Mouse (Mus musculus) forebrain, embryonic 11.5 days (tissue): ENCODE results near the gene Slc35b2. TPM values are rescaled to one million over a fixed set of nuclear protein-coding genes. Genes with fewer than 3 reads are reported as not detected.
A peak's percentile ranks its signal among the peaks of the same experiment; 100 is the strongest.

ENCODE experiments used
- ATAC-seq: fragments of 200-750 bp; cut with Nextera tagmentation; replicated peaks from 2 replicates; pipeline ENCODE4 v1.8.0; 2017; ENCODE audit warnings: moderate TSS enrichment; ENCODE audit not compliant: low FRiP score
- DNase-seq: peaks from one replicate; pipeline ENCODE4 v3.0.0-alpha.2; 2017; ENCODE audit warnings: low spot score
- H3K27ac ChIP-seq: fragments of 300-500 bp; sonication (generic); 2 replicates; pipeline ENCODE4 v1.5.1; 2014; ENCODE audit warnings: low read depth, low read length
- H3K27me3 ChIP-seq: fragments of 300-500 bp; sonication (generic); 2 replicates; pipeline ENCODE4 v1.6.1; 2014; ENCODE audit warnings: mild to moderate bottlenecking, low read length, mixed read lengths; ENCODE audit not compliant: control insufficient read depth, insufficient read depth
- H3K36me3 ChIP-seq: fragments of 300-500 bp; sonication (generic); 2 replicates; pipeline ENCODE4 v1.6.1; 2014; ENCODE audit warnings: mild to moderate bottlenecking, low read length, moderate library complexity, mixed read lengths; ENCODE audit not compliant: control insufficient read depth, insufficient read depth
- H3K4me1 ChIP-seq: fragments of 300-500 bp; sonication (generic); replicated peaks from 2 replicates; pipeline ENCODE4 v1.6.1; 2014; ENCODE audit warnings: low read length, mixed read lengths; ENCODE audit not compliant: control insufficient read depth, insufficient read depth
- H3K4me2 ChIP-seq: fragments of 300-500 bp; sonication (generic); 2 replicates; pipeline ENCODE4 v1.6.1; 2014; ENCODE audit warnings: low read depth, mild to moderate bottlenecking, low read length, moderate library complexity, mixed read lengths; ENCODE audit not compliant: severe bottlenecking
- H3K4me3 ChIP-seq: fragments of 300-500 bp; sonication (generic); 2 replicates; pipeline ENCODE4 v1.5.1; 2014; ENCODE audit warnings: low read depth, low read length
- H3K9ac ChIP-seq: fragments of 300-500 bp; sonication (generic); 2 replicates; pipeline ENCODE4 v1.6.1; 2014; ENCODE audit warnings: low read length
- H3K9me3 ChIP-seq: fragments of 300-500 bp; sonication (generic); 2 replicates; pipeline ENCODE4 v1.6.1; 2016; ENCODE audit warnings: low read length, mixed read lengths; ENCODE audit not compliant: control insufficient read depth
- WGBS: fragments of 180-500 bp; shearing (Covaris S2); extraction: QIAGEN DNeasy Blood & Tissue Kit; methylation state at CpG from one replicate; pipeline ENCODE4 v1.1.7; 2014; 5-methylcytosine and 5-hydroxymethylcytosine counted together
- polyA plus RNA-seq: library from polyadenylated mRNA; unstranded; fragments of >200 nt; fragmentation: Nextera tagmentation; extraction: Ambion mirVana; gene quantifications from 2 replicates; pipeline ENCODE4 v1.2.1, GENCODE M21; 2014

Gene Slc35b2
- polyA plus RNA-seq, 1 experiment from 2014 or later, result 103 TPM

DNA sequence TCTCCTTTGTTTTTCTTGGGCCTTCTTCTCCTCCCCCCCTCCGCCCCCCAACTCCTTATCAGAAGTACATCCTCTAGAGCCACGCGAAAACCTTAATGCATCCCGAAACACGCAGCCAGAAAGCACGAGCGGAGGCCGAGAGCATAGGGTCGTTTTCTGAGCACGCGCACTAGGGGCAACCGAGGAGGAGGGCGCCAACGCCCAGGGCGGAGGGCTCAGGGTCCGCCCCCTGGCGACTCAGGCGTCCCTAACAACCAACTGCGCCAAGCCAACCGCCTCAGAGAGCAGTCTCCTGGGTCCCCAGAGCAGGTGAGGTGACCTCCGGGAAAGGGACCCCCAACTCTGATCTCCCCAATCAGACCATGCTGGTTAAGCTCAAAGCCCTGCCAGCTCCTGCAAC, 40.4 kb upstream of the Slc35b2 start, which contains the start of gene Tcte1:
TSS of gene Tcte1 (plus strand) at position 172 of the 400 bp plus-strand sequence.
- Histone ChIP-seq H3K4me1 (0 out of 2 replicates have a peak, but pooled peaks cover 4% of the 10 kb centered on the region), H3K27ac (no peak within 1 kb of the TSS), H3K9ac (peak within 1 kb of the TSS; percentile 48), H3K9me3 (no peaks in the 10 kb centered on the region), H3K27me3 (no peaks in the 10 kb centered on the region), H3K4me3 (peak within 1 kb of the TSS; percentile 34), H3K4me2 (peak within 1 kb of the TSS; percentile 66), H3K36me3 (no peaks in the 10 kb centered on the region)
- under 1% methylated on average over 21 of the region's 21 CpGs for WGBS
- DNase-seq (peak; percentile 85), ATAC-seq (peak; percentile 89)

DNA sequence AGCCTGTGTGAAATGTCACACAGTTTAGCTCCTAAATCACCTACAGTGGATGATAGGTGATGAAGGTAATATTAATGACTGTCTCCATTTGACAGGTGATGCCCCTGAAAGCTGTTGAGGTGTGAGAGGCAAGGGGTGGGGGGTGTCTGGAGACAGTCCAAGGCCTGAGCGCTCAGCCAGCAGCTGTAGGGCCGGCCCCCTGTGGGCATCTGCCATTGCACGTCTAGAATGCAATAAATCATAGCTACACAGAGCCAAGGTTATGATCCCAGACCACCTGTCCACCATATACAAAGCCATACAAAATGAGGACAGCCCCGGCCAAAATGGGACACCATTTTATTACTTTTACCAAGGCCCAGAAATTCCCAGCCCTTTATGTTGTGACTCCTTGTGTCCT, 38.7 kb upstream of the Slc35b2 start:
- DNase-seq, result no peak
- no peak overlapping the region for H3K9ac ChIP-seq
- no peak overlapping the region for H3K27ac ChIP-seq
- 84% methylated on average over 4 of the region's 4 CpGs for WGBS
- no peaks in the 10 kb centered on the region for H3K9me3 ChIP-seq
- no peaks in the 10 kb centered on the region for H3K27me3 ChIP-seq
- no peak overlapping the region for H3K4me3 ChIP-seq
- H3K4me1 ChIP-seq, result 0 out of 2 replicates have a peak, but pooled peaks cover 4% of the 10 kb centered on the region
- H3K4me2 ChIP-seq, result no peak overlapping the region
- no peak for ATAC-seq
- no peaks in the 10 kb centered on the region for H3K36me3 ChIP-seq

DNA sequence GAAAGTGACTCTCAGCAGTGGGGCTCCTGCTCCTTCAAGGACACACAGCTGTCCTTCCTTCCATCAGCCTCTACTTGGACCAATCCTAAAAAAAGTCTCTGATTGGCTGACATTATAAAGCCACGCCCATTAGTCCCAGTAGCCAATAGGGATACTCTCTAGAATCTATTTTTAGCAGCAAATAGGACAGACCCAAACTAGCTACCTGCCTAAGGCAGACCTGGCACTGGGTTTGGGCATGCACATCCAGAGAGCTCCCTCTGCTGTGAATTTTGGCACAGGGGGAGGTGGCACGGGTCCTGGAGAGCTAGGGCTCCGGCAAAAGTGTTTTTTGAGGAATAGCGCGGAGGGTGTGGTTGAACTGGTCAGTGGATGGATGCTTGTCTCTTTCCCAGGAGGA, 37.1 kb upstream of the Slc35b2 start:
- no peak overlapping the region for H3K9ac ChIP-seq
- ATAC-seq, result no peak
- no peak overlapping the region for H3K27ac ChIP-seq
- H3K4me2 ChIP-seq, result no peak overlapping the region
- no peak for DNase-seq
- H3K36me3 ChIP-seq, result no peaks in the 10 kb centered on the region
- H3K4me3 ChIP-seq, result no peak overlapping the region
- H3K4me1 ChIP-seq, result 0 out of 2 replicates have a peak, but pooled peaks cover 4% of the 10 kb centered on the region
- no peaks in the 10 kb centered on the region for H3K9me3 ChIP-seq
- WGBS, result 17% methylated on average over 5 of the region's 5 CpGs
- H3K27me3 ChIP-seq, result peaks cover 4% of the 10 kb centered on the region

DNA sequence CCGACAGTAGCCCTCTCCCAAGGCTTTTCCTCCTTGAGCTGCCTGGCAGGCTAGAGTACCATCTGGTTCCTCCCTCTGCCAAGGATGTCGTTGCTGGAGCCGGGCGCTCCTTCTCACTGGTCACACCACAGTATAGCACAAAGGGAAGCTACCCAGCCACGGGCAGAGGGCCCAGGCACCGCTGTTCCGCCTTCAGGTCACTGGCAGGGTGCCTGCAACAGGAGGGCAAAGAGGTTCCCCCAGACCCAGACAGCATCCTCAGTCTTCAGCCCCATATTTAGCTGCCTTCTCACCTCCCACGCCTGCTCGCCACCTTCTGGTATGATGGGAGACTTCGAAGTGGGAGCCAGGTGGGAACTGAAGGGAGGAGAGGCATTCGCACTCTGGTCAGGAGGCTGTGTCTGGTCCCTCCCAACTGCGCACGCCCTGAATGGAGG, 33.3 kb upstream of the Slc35b2 start:
- 62% methylated on average over 13 of the region's 13 CpGs for WGBS

DNA sequence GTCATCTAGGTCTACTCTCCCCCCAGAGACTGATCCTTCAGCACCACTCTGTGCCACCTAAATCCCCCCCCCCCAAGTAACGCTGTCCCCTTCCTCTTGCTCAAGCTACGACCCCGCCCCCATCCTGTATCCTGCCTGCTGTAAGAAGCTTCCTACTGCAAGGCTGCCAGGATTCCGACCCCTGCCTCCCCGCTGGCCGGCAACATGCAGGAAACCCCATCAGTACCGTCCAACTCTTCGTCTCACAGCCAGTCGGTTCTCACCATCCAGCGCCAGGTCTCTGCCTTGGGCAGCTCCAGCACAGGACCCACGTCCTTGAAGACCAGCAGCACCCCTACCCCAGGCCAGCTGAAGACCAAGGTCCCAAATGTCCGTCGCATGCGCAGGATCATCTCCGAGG, 30.8 kb upstream of the Slc35b2 start:
- H3K4me3 ChIP-seq, result no peak overlapping the region
- WGBS, result 58% methylated on average over 15 of the region's 15 CpGs
- H3K27me3 ChIP-seq, result peaks cover 6% of the 10 kb centered on the region
- no peak for DNase-seq
- no peak overlapping the region for H3K4me2 ChIP-seq
- no peaks in the 10 kb centered on the region for H3K36me3 ChIP-seq
- no peak overlapping the region for H3K27ac ChIP-seq
- no peaks in the 10 kb centered on the region for H3K4me1 ChIP-seq
- no peak for ATAC-seq
- no peaks in the 10 kb centered on the region for H3K9me3 ChIP-seq
- H3K9ac ChIP-seq, result no peak overlapping the region

More for the DNA sequence above, 33.3 kb upstream of the Slc35b2 start:
- H3K36me3 ChIP-seq, result no peaks in the 10 kb centered on the region
- H3K27ac ChIP-seq, result no peak overlapping the region
- H3K9me3 ChIP-seq, result no peaks in the 10 kb centered on the region
- H3K4me3 ChIP-seq, result no peak overlapping the region
- H3K4me2 ChIP-seq, result no peak overlapping the region
- no peak overlapping the region for H3K9ac ChIP-seq
- no peak for DNase-seq
- 0 out of 2 replicates have a peak, but pooled peaks cover 2% of the 10 kb centered on the region for H3K4me1 ChIP-seq
- ATAC-seq, result no peak
- H3K27me3 ChIP-seq, result peaks cover 6% of the 10 kb centered on the region

DNA sequence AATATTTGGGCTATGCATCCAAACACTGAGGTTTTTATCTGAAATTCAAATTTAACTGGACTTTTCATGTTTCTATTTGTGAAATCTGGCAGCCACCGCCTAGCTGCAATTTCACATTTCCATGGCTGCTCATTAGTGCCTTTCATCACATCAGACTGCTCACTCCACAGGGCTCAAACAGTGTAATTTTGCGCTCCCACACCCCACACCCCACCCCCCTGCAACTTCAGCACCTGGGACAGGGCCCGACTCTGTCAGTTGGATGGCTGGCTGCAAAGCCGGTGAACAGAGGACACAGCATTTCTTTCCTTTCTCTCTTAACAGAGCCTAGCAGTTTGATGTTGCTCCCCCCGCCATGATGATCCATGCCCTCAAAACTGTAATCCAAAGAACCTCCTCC, 27.4 kb upstream of the Slc35b2 start:
- no peak overlapping the region for H3K4me2 ChIP-seq
- 14% methylated on average over 5 of the region's 5 CpGs for WGBS
- no peak overlapping the region for H3K9ac ChIP-seq
- peaks cover 4% of the 10 kb centered on the region for H3K27me3 ChIP-seq
- H3K9me3 ChIP-seq, result no peaks in the 10 kb centered on the region
- no peak overlapping the region for H3K4me3 ChIP-seq
- H3K27ac ChIP-seq, result no peak overlapping the region
- H3K36me3 ChIP-seq, result no peaks in the 10 kb centered on the region
- no peak for ATAC-seq
- no peaks in the 10 kb centered on the region for H3K4me1 ChIP-seq
- peak; percentile 71 for DNase-seq

DNA sequence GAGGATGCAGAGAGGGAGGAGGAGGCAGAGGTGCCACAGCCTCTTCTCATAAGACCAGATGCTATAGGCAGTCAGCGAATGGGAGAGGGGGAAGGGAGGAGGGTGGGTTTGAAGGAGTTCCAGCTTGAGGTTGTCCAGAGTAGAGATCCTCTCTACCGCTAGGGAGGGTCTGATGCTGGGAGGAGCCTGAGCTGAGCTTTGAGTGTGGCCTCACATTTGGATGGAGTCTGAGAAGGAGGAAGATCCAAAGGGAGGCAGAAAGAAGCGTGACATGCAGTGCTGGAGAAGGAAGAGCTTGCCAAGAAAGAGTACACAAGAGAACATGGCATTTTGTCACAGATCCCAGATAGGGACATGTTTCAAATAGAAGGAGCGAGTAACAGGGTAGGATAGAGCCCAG, 25.3 kb upstream of the Slc35b2 start:
- Histone ChIP-seq H3K4me3 (no peak overlapping the region), H3K36me3 (no peaks in the 10 kb centered on the region), H3K4me1 (0 out of 2 replicates have a peak, but pooled peaks cover under 1% of the 10 kb centered on the region), H3K4me2 (no peak overlapping the region), H3K27ac (no peak overlapping the region), H3K9ac (no peak overlapping the region), H3K27me3 (peaks cover 8% of the 10 kb centered on the region), H3K9me3 (no peaks in the 10 kb centered on the region)
- no peak for DNase-seq
- WGBS, result 69% methylated on average over 4 of the region's 4 CpGs
- no peak for ATAC-seq

DNA sequence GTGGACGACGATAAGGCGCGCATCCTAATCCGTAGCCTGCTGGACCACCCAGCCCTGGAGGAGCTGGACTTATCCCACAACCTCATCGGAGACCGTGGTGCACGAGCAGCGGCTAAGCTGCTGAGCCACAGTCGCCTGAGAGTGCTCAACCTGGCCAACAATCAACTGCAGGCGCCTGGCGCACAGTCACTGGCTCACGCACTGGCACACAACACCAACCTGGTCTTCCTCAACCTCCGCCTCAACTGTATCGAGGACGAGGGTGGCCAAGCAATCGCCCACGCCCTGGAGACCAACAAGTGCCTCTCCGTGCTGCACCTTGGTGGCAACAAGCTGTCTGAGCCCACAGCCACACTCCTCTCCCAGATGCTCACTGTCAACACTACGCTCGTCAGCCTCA, 24.0 kb upstream of the Slc35b2 start:
- peaks cover 10% of the 10 kb centered on the region for H3K4me1 ChIP-seq
- H3K9ac ChIP-seq, result no peak overlapping the region
- no peaks in the 10 kb centered on the region for H3K36me3 ChIP-seq
- 77% methylated on average over 21 of the region's 21 CpGs for WGBS
- peaks cover 18% of the 10 kb centered on the region for H3K27me3 ChIP-seq
- ATAC-seq (no peak), DNase-seq (no peak)
- no peak overlapping the region for H3K4me2 ChIP-seq
- no peaks in the 10 kb centered on the region for H3K9me3 ChIP-seq
- H3K4me3 ChIP-seq, result no peak overlapping the region
- H3K27ac ChIP-seq, result no peak overlapping the region

DNA sequence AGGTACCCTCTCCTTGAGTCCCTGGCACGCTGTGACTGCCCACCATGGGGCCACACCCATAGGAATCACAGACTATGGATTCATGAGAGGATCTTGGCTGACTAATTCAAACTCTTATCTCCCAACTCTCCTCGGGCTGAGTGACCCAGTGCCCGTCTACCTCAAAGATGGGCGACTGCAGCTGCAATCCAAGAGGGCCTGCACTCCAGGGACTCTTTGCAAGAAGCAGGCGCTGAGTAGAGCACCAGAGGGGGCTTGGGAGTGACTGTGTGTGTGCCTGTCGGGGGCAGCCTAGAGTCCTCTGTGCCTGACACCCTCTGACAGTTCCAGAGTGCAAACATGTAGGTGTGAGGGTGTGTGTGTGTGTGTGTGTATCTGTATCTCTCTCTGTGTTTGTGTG, 21.5 kb upstream of the Slc35b2 start:
- no peak for ATAC-seq
- Histone ChIP-seq H3K27ac (no peak overlapping the region), H3K36me3 (no peaks in the 10 kb centered on the region), H3K4me2 (no peak overlapping the region), H3K4me1 (peaks cover 21% of the 10 kb centered on the region), H3K27me3 (peaks cover 40% of the 10 kb centered on the region), H3K9me3 (no peaks in the 10 kb centered on the region), H3K9ac (no peak overlapping the region), H3K4me3 (no peak overlapping the region)
- DNase-seq, result no peak
- 41% methylated on average over 6 of the region's 6 CpGs for WGBS
